Mouse (Mus musculus) liver, embryonic 12.5 days (tissue): ENCODE results near the gene Hmcn2. TPM values are rescaled to one million over a fixed set of nuclear protein-coding genes. Genes with fewer than 3 reads are reported as not detected.

Experiments used
- ATAC-seq: fragments of 200-750 bp; cut with Nextera tagmentation; 2 replicates; pipeline ENCODE4 v1.8.0; 2017; ENCODE audit warnings: moderate number of reproducible peaks, mild to moderate bottlenecking, moderate library complexity
- H3K27ac ChIP-seq: fragments of 300-500 bp; sonication (generic); 2 replicates; pipeline ENCODE4 v1.5.1; 2016; ENCODE audit warnings: mild to moderate bottlenecking
- H3K27me3 ChIP-seq: fragments of 300-500 bp; sonication (generic); replicated peaks from 2 replicates; pipeline ENCODE4 v1.6.1; 2016; ENCODE audit warnings: mild to moderate bottlenecking, moderate library complexity
- H3K36me3 ChIP-seq: fragments of 300-500 bp; sonication (generic); 2 replicates; pipeline ENCODE4 v1.6.1; 2016; ENCODE audit warnings: mild to moderate bottlenecking, moderate library complexity
- H3K4me1 ChIP-seq: fragments of 300-500 bp; sonication (generic); 2 replicates; pipeline ENCODE4 v1.6.1; 2016
- H3K4me2 ChIP-seq: fragments of 300-500 bp; sonication (generic); 2 replicates; pipeline ENCODE4 v1.6.1; 2016; ENCODE audit warnings: mild to moderate bottlenecking, moderate library complexity
- H3K4me3 ChIP-seq: fragments of 300-500 bp; sonication (generic); 2 replicates; pipeline ENCODE4 v1.5.1; 2016; ENCODE audit warnings: mild to moderate bottlenecking, moderate library complexity
- H3K9ac ChIP-seq: fragments of 300-500 bp; sonication (generic); 2 replicates; pipeline ENCODE4 v1.6.1; 2016; ENCODE audit warnings: mild to moderate bottlenecking, moderate library complexity
- H3K9me3 ChIP-seq: fragments of 300-500 bp; sonication (generic); replicated peaks from 2 replicates; pipeline ENCODE4 v1.6.1; 2016; ENCODE audit warnings: mild to moderate bottlenecking, moderate library complexity
- WGBS: fragments of 180-500 bp; shearing (Covaris S2); methylation state at CpG from one replicate; pipeline ENCODE4 v1.1.7; 2016; ENCODE audit not compliant: insufficient replicate concordance; 5-methylcytosine and 5-hydroxymethylcytosine counted together
- polyA plus RNA-seq: library from polyadenylated mRNA; unstranded; fragments of >200 nt; fragmentation: Nextera tagmentation; extraction: Ambion mirVana; gene quantifications from 2 replicates; pipeline ENCODE4 v1.2.1, GENCODE M21; 2016

The Hmcn2 gene
- polyA plus RNA-seq, 1 experiment from 2014 or later, result 0.35 TPM

GRCm38 (mm10) chr2:31422576-31422975, 108.4 kb downstream of the Hmcn2 start:
- Histone ChIP-seq H3K27me3 (peaks cover 30% of the 10 kb centered on the region), H3K4me1 (no peaks in the 10 kb centered on the region), H3K27ac (no peak overlapping the region), H3K36me3 (no peaks in the 10 kb centered on the region), H3K9ac (no peak overlapping the region), H3K9me3 (no peaks in the 10 kb centered on the region), H3K4me3 (no peak overlapping the region), H3K4me2 (no peak overlapping the region)
- 55% methylated on average over 6 of the region's 6 CpGs for WGBS
- no peak for ATAC-seq

- H3K27ac ChIP-seq, result no peak overlapping the region
- H3K4me2 ChIP-seq, result no peak overlapping the region
- no peak overlapping the region for H3K9ac ChIP-seq
- no peaks in the 10 kb centered on the region for H3K9me3 ChIP-seq
- 0 out of 2 replicates have a peak, but pooled peaks cover 13% of the 10 kb centered on the region for H3K27me3 ChIP-seq
- ATAC-seq, result no peak
- no peaks in the 10 kb centered on the region for H3K36me3 ChIP-seq
- 66% methylated on average over 5 of the region's 5 CpGs for WGBS
- H3K4me3 ChIP-seq, result no peak overlapping the region
- no peaks in the 10 kb centered on the region for H3K4me1 ChIP-seq
These were observed 117.3 kb downstream of the Hmcn2 start for GRCm38 (mm10) chr2:31431477-31431876.

GRCm38 (mm10) chr2:31434746-31435145, 120.5 kb downstream of the Hmcn2 start:
- WGBS, result 60% methylated on average over 10 of the region's 10 CpGs
- H3K27ac ChIP-seq, result no peak overlapping the region
- no peak overlapping the region for H3K9ac ChIP-seq
- peak; percentile 67 for ATAC-seq
- no peak overlapping the region for H3K4me3 ChIP-seq
- H3K36me3 ChIP-seq, result no peaks in the 10 kb centered on the region
- H3K4me1 ChIP-seq, result no peaks in the 10 kb centered on the region; the same call in 1 of the 2 replicates
- no peaks in the 10 kb centered on the region for H3K9me3 ChIP-seq
- H3K27me3 ChIP-seq, result 0 out of 2 replicates have a peak, but pooled peaks cover 5% of the 10 kb centered on the region
- no peak overlapping the region for H3K4me2 ChIP-seq

- Histone ChIP-seq H3K4me1 (no peaks in the 10 kb centered on the region; the same call in 1 of the 2 replicates), H3K9me3 (no peaks in the 10 kb centered on the region), H3K4me2 (no peak overlapping the region), H3K4me3 (no peak overlapping the region), H3K9ac (no peak overlapping the region), H3K36me3 (no peaks in the 10 kb centered on the region), H3K27ac (no peak overlapping the region), H3K27me3 (0 out of 2 replicates have a peak, but pooled peaks cover under 1% of the 10 kb centered on the region)
- ATAC-seq, result no peak
- WGBS, result 26% methylated on average over 6 of the region's 6 CpGs
These were observed 121.4 kb downstream of the Hmcn2 start for GRCm38 (mm10) chr2:31435567-31435966.

GRCm38 (mm10) chr2:31437480-31438245, 123.4 kb downstream of the Hmcn2 start:
- WGBS, result 65% methylated on average over 14 of the region's 14 CpGs
- ATAC-seq, result no peak

GRCm38 (mm10) chr2:31439576-31439975, 125.4 kb downstream of the Hmcn2 start:
- no peaks in the 10 kb centered on the region; the same call in 1 of the 2 replicates for H3K4me1 ChIP-seq
- H3K9me3 ChIP-seq, result no peaks in the 10 kb centered on the region
- H3K4me2 ChIP-seq, result no peak overlapping the region
- no peak overlapping the region for H3K27ac ChIP-seq
- ATAC-seq, result no peak
- H3K27me3 ChIP-seq, result no peaks in the 10 kb centered on the region
- H3K36me3 ChIP-seq, result no peaks in the 10 kb centered on the region
- 72% methylated on average over 6 of the region's 6 CpGs for WGBS
- no peak overlapping the region for H3K4me3 ChIP-seq
- H3K9ac ChIP-seq, result no peak overlapping the region

More at GRCm38 (mm10) chr2:31437480-31438245, 123.4 kb downstream of the Hmcn2 start:
- H3K4me1 ChIP-seq, result no peaks in the 10 kb centered on the region; the same call in 1 of the 2 replicates
- H3K9ac ChIP-seq, result no peak overlapping the region
- H3K9me3 ChIP-seq, result no peaks in the 10 kb centered on the region
- H3K27me3 ChIP-seq, result no peaks in the 10 kb centered on the region
- no peak overlapping the region for H3K4me2 ChIP-seq
- H3K27ac ChIP-seq, result no peak overlapping the region
- H3K4me3 ChIP-seq, result no peak overlapping the region
- H3K36me3 ChIP-seq, result no peaks in the 10 kb centered on the region

GRCm38 (mm10) chr2:31442480-31443160, 128.4 kb downstream of the Hmcn2 start:
- H3K4me2 ChIP-seq, result no peak overlapping the region
- H3K27me3 ChIP-seq, result 0 out of 2 replicates have a peak, but pooled peaks cover 3% of the 10 kb centered on the region
- H3K4me1 ChIP-seq, result no peaks in the 10 kb centered on the region
- no peak overlapping the region for H3K27ac ChIP-seq
- H3K36me3 ChIP-seq, result no peaks in the 10 kb centered on the region
- H3K9me3 ChIP-seq, result no peaks in the 10 kb centered on the region
- WGBS, result 57% methylated on average over 11 of the region's 11 CpGs
- H3K9ac ChIP-seq, result no peak overlapping the region
- ATAC-seq, result no peak
- no peak overlapping the region for H3K4me3 ChIP-seq

- WGBS, result 58% methylated on average over 4 of the region's 4 CpGs
- H3K4me2 ChIP-seq, result no peak overlapping the region
- no peak for ATAC-seq
- no peaks in the 10 kb centered on the region; the same call in 1 of the 2 replicates for H3K4me1 ChIP-seq
- 0 out of 2 replicates have a peak, but pooled peaks cover 3% of the 10 kb centered on the region for H3K27me3 ChIP-seq
- H3K36me3 ChIP-seq, result no peaks in the 10 kb centered on the region
- no peak overlapping the region for H3K4me3 ChIP-seq
- H3K9ac ChIP-seq, result no peak overlapping the region
- H3K27ac ChIP-seq, result no peak overlapping the region
- no peaks in the 10 kb centered on the region for H3K9me3 ChIP-seq
These were observed 131.8 kb downstream of the Hmcn2 start for GRCm38 (mm10) chr2:31446036-31446435.

GRCm38 (mm10) chr2:31446456-31446855, 132.2 kb downstream of the Hmcn2 start:
- no peak overlapping the region for H3K9ac ChIP-seq
- 0 out of 2 replicates have a peak, but pooled peaks cover 3% of the 10 kb centered on the region for H3K27me3 ChIP-seq
- 49% methylated on average over 4 of the region's 4 CpGs for WGBS
- no peaks in the 10 kb centered on the region for H3K9me3 ChIP-seq
- peaks cover under 1% of the 10 kb centered on the region for H3K4me1 ChIP-seq
- H3K36me3 ChIP-seq, result no peaks in the 10 kb centered on the region
- no peak for ATAC-seq
- no peak overlapping the region for H3K4me3 ChIP-seq
- no peak overlapping the region for H3K27ac ChIP-seq
- H3K4me2 ChIP-seq, result no peak overlapping the region

- Histone ChIP-seq H3K27ac (no peak overlapping the region), H3K9ac (no peak overlapping the region), H3K9me3 (no peaks in the 10 kb centered on the region), H3K4me1 (peaks cover 10% of the 10 kb centered on the region), H3K36me3 (no peaks in the 10 kb centered on the region), H3K4me3 (no peak overlapping the region), H3K4me2 (no peak overlapping the region), H3K27me3 (peaks cover 4% of the 10 kb centered on the region; the same call in 1 of the 2 replicates)
- WGBS, result 52% methylated on average over 2 of the region's 2 CpGs
- no peak for ATAC-seq
These were observed 133.3 kb downstream of the Hmcn2 start for GRCm38 (mm10) chr2:31447536-31447935.

GRCm38 (mm10) chr2:31448756-31449440, 134.7 kb downstream of the Hmcn2 start:
- Histone ChIP-seq H3K27ac (no peak overlapping the region), H3K4me1 (peaks cover 18% of the 10 kb centered on the region), H3K4me2 (no peak overlapping the region), H3K36me3 (no peaks in the 10 kb centered on the region), H3K9me3 (no peaks in the 10 kb centered on the region), H3K9ac (no peak overlapping the region), H3K27me3 (peaks cover 12% of the 10 kb centered on the region; the same call in 1 of the 2 replicates), H3K4me3 (no peak overlapping the region)
- 63% methylated on average over 3 of the region's 3 CpGs for WGBS
- ATAC-seq, result no peak
